In genomic region chr19:27226626-27227025, GRCm38 (mm10) we compare ENCODE assay signal across 19 mouse cellular contexts. TPM values are rescaled to one million over a fixed set of nuclear protein-coding genes. Genes with fewer than 3 reads are reported as not detected.
A peak's percentile ranks its signal among the peaks of the same experiment; 100 is the strongest.
DNase-seq lines count a peak whose midpoint lies in the region; ATAC-seq and TF ChIP-seq lines count a peak whose summit lies in the region.
"Had no signal": no experiment of that assay in that cellular context is flagged by ENCODE, and none has a peak within 500 bp of the region (broad histone marks: within the 10 kb centered on the region; RNA-seq: fewer than 3 reads in every experiment).

No protein-coding gene starts in this region.

- peak; percentile 8 for DNase-seq in kidney, postnatal 0 days (ENCODE audit: low spot score)
- no peak for DNase-seq in kidney, postnatal 25 days
- peak; percentile 26 to 49 for DNase-seq in lung, adult 18-20 months
- DNase-seq in lung, postnatal 0 days (ENCODE audit: low spot score) = peak; percentile 69
- peak; percentile 51 for DNase-seq in lung, postnatal 36 days
- no peak for DNase-seq in frontal cortex, adult 2 months (ENCODE audit: extremely low spot score in 1 of 2, low spot score in 1 of 2)
- DNase-seq: adrenal gland, adult 2 months; adrenal gland, postnatal 25 days; embryo, embryonic 11 days; gastrocnemius, postnatal 25 days; heart, adult 11 months had no signal

- no peaks in the 10 kb centered on the region; the same call in 1 of the 2 replicates for H3K4me1 ChIP-seq in kidney, postnatal 0 days (replicated peaks; ENCODE audit: insufficient read depth, low read length)
- H3K4me1 ChIP-seq in lung, postnatal 0 days (ENCODE audit: insufficient read depth, low read depth, low read length) = 0 out of 2 replicates have a peak, but pooled peaks cover 4% of the 10 kb centered on the region
- H3K4me1 ChIP-seq: embryonic facial prominence, embryonic 15.5 days; heart, embryonic 10.5 days; hindbrain, embryonic 10.5 days had no signal

- no peak overlapping the region for H3K4me3 ChIP-seq in kidney, postnatal 0 days (replicated peaks; ENCODE audit: low read depth, low read length)
- no peak overlapping the region for H3K4me3 ChIP-seq in lung, postnatal 0 days (ENCODE audit: low read depth, low read length)
- H3K4me3 ChIP-seq: embryonic facial prominence, embryonic 15.5 days; forebrain, embryonic 12.5 days; heart, embryonic 10.5 days; heart, embryonic 15.5 days; hindbrain, embryonic 10.5 days had no signal

- H3K9me3 ChIP-seq in kidney, postnatal 0 days (replicated peaks; ENCODE audit: low read length) = no peaks in the 10 kb centered on the region
- no peaks in the 10 kb centered on the region for H3K9me3 ChIP-seq in lung, postnatal 0 days (ENCODE audit: low read length)
- H3K9me3 ChIP-seq: embryonic facial prominence, embryonic 15.5 days; forebrain, embryonic 12.5 days; heart, embryonic 10.5 days; heart, embryonic 15.5 days; hindbrain, embryonic 10.5 days had no signal

- no peak for TF ChIP-seq CTCF in kidney, postnatal 0 days (IDR thresholded peaks at IDR 0.05; ENCODE audit: low read depth)
- no peak for TF ChIP-seq CTCF in lung, postnatal 0 days (IDR thresholded peaks at IDR 0.05)

- 67% methylated on average over 3 of the region's 3 CpGs for WGBS in kidney, postnatal 0 days
- WGBS in lung, postnatal 0 days = 59% methylated on average over 3 of the region's 3 CpGs

- no peak for ATAC-seq in kidney, postnatal 0 days (replicated peaks; ENCODE audit: low FRiP score, low read depth)
- ATAC-seq in lung, postnatal 0 days = peak; percentile 85
- no peak for ATAC-seq in erythroid progenitor cell, adult 5-6 weeks (replicated peaks; ENCODE audit: low FRiP score, poor library complexity, severe bottlenecking)
- ATAC-seq: forebrain, embryonic 16.5 days had no signal

- H3K27me3 ChIP-seq in kidney, postnatal 0 days (ENCODE audit: insufficient read depth, low read length) = no peaks in the 10 kb centered on the region
- H3K27me3 ChIP-seq in lung, postnatal 0 days (replicated peaks; ENCODE audit: insufficient read depth, low read length) = no peaks in the 10 kb centered on the region
- H3K27me3 ChIP-seq: embryonic facial prominence, embryonic 15.5 days; forebrain, embryonic 12.5 days; heart, embryonic 15.5 days had no signal

- H3K27ac ChIP-seq in kidney, postnatal 0 days = no peak overlapping the region
- H3K27ac ChIP-seq in lung, postnatal 0 days (ENCODE audit: low read length) = no peak overlapping the region
- H3K27ac ChIP-seq: embryonic facial prominence, embryonic 15.5 days; forebrain, embryonic 12.5 days; heart, embryonic 10.5 days; heart, embryonic 15.5 days; hindbrain, embryonic 10.5 days; hindbrain, embryonic 14.5 days had no signal

- H3K36me3 ChIP-seq in kidney, postnatal 0 days (ENCODE audit: insufficient read depth, low read length) = peaks cover 3% of the 10 kb centered on the region; the same call in 1 of the 2 replicates
- no peaks in the 10 kb centered on the region for H3K36me3 ChIP-seq in lung, postnatal 0 days (ENCODE audit: insufficient read depth, low read length)
- H3K36me3 ChIP-seq: embryonic facial prominence, embryonic 15.5 days had no signal

- no peak overlapping the region for H3K4me2 ChIP-seq in kidney, postnatal 0 days (ENCODE audit: low read length)
- H3K4me2 ChIP-seq in lung, postnatal 0 days (replicated peaks; ENCODE audit: low read depth, low read length) = no peak overlapping the region
- H3K4me2 ChIP-seq: embryonic facial prominence, embryonic 15.5 days; forebrain, embryonic 12.5 days; heart, embryonic 15.5 days; hindbrain, embryonic 14.5 days had no signal

- no peak overlapping the region for H3K9ac ChIP-seq in kidney, postnatal 0 days (ENCODE audit: low read depth, low read length)
- H3K9ac ChIP-seq in lung, postnatal 0 days (replicated peaks; ENCODE audit: low read depth) = no peak overlapping the region
- H3K9ac ChIP-seq: embryonic facial prominence, embryonic 15.5 days; forebrain, embryonic 12.5 days; heart, embryonic 15.5 days; hindbrain, embryonic 14.5 days had no signal

- peak; percentile 81 for TF ChIP-seq EP300 in lung, postnatal 0 days (IDR thresholded peaks at IDR 0.05)

RNA-seq across cellular contexts. Expression of gene Vldlr, which starts 10.3 kb away (rescaled TPM):
- 41.8 and 42.2 TPM in 2 replicates for polyA plus RNA-seq in kidney, postnatal 0 days (2015; fragmentation: Nextera tagmentation; extraction: Ambion mirVana)
- 56.6 and 57.8 TPM in 2 replicates for polyA plus RNA-seq in lung, postnatal 0 days (2015; fragmentation: Nextera tagmentation; extraction: Ambion mirVana)
- 26.9 and 28.8 TPM in 2 replicates for polyA plus RNA-seq in frontal cortex, adult 2 months (2012; rRNA removed)
- total RNA-seq in erythroid progenitor cell, adult 5-6 weeks (2015; ENCODE audit: low replicate concordance) = not detected in 2 replicates
- 0.76 TPM in 1 of 2 replicates, not detected in the other for total RNA-seq in erythroid progenitor cell, adult 5-6 weeks (2017; ENCODE audit: low replicate concordance)

Comparison
In these comparisons a context has a peak if more than half of its experiments do, and no peak if none do; other contexts are left out.
1. DNase-seq: peak in kidney, postnatal 0 days (single experiment), lung, adult 18-20 months (2 of 2), lung, postnatal 0 days (single experiment) and lung, postnatal 36 days (single experiment); none in kidney, postnatal 25 days (0 of 2) and frontal cortex, adult 2 months (0 of 2).